Mouse (Mus musculus) hindbrain, embryonic 10.5 days (tissue): ENCODE data around the gene Rrp9. TPM values are rescaled to one million over a fixed set of nuclear protein-coding genes. Genes with fewer than 3 reads are reported as not detected.

Experiments
- DNase-seq: peaks from one replicate; pipeline ENCODE4 v3.0.0-alpha.2; 2017; ENCODE audit warnings: low spot score
- H3K27ac ChIP-seq: fragments of 300-500 bp; sonication (generic); 2 replicates; pipeline ENCODE4 v1.5.1; 2016; ENCODE audit warnings: mild to moderate bottlenecking, moderate library complexity
- H3K27me3 ChIP-seq: fragments of 300-500 bp; sonication (generic); 2 replicates; pipeline ENCODE4 v1.6.1; 2016; ENCODE audit warnings: mild to moderate bottlenecking; ENCODE audit not compliant: poor library complexity, insufficient read depth, severe bottlenecking
- H3K36me3 ChIP-seq: fragments of 300-500 bp; sonication (generic); 2 replicates; pipeline ENCODE4 v1.6.1; 2016; ENCODE audit warnings: mild to moderate bottlenecking, moderate library complexity
- H3K4me1 ChIP-seq: fragments of 300-500 bp; sonication (generic); replicated peaks from 2 replicates; pipeline ENCODE4 v1.6.1; 2016; ENCODE audit warnings: mild to moderate bottlenecking
- H3K4me3 ChIP-seq: fragments of 300-500 bp; sonication (generic); 2 replicates; pipeline ENCODE4 v1.5.1; 2016; ENCODE audit warnings: mild to moderate bottlenecking, moderate library complexity
- H3K9me3 ChIP-seq: fragments of 300-500 bp; sonication (generic); 2 replicates; pipeline ENCODE4 v1.6.1; 2016; ENCODE audit warnings: mild to moderate bottlenecking, moderate library complexity
- WGBS: fragments of 180-500 bp; shearing (Covaris S2); methylation state at CpG from one replicate; pipeline ENCODE4 v1.1.7; 2016; 5-methylcytosine and 5-hydroxymethylcytosine counted together
- polyA plus RNA-seq: library from polyadenylated mRNA; unstranded; fragments of >200 nt; fragmentation: Nextera tagmentation; extraction: Ambion mirVana; gene quantifications from 2 replicates; pipeline ENCODE4 v1.2.1, GENCODE M21; 2016

Gene Rrp9
- polyA plus RNA-seq, 1 experiment from 2014 or later, result 64.1 TPM

DNA sequence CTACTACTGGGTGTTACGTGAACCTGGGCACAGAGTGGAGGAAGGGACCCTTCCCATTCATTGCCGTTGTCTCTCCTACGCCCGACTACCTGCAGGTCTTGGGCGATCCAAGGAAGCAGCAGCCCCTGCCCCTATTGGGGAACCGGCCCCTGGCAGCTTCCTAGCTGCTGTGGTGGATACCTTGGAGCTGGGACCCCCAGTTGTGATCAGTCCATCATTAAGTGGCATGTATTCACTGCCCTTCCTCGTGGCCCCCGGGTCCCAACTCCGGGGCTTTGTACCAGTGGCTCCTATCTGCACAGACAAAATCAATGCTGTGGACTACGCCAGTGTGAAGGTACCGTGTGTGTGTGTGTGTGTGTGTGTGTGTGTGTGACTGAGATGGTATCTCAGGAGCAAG is 24.5 kb upstream of the Rrp9 start:
- Histone ChIP-seq H3K4me3 (peak overlapping the region; percentile 91; the same call in 1 of the 2 replicates), H3K27me3 (peaks cover 4% of the 10 kb centered on the region; the same call in 1 of the 2 replicates), H3K36me3 (peaks cover 3% of the 10 kb centered on the region), H3K4me1 (peaks cover 90% of the 10 kb centered on the region), H3K27ac (peak overlapping the region; percentile 97), H3K9me3 (no peaks in the 10 kb centered on the region)
- DNase-seq, result no peak
- 74% methylated on average over 11 of the region's 11 CpGs for WGBS

GRCm38 (mm10) chr9:106451899-106452298 is 23.9 kb upstream of the Rrp9 start:
- H3K27me3 ChIP-seq, result peaks cover 4% of the 10 kb centered on the region; the same call in 1 of the 2 replicates
- H3K4me3 ChIP-seq, result peak overlapping the region; percentile 91
- H3K4me1 ChIP-seq, result peaks cover 90% of the 10 kb centered on the region
- DNase-seq, result no peak
- peak overlapping the region; percentile 97 for H3K27ac ChIP-seq
- no peaks in the 10 kb centered on the region for H3K9me3 ChIP-seq
- 49% methylated on average over 2 of the region's 2 CpGs for WGBS
- peaks cover 9% of the 10 kb centered on the region for H3K36me3 ChIP-seq

DNA sequence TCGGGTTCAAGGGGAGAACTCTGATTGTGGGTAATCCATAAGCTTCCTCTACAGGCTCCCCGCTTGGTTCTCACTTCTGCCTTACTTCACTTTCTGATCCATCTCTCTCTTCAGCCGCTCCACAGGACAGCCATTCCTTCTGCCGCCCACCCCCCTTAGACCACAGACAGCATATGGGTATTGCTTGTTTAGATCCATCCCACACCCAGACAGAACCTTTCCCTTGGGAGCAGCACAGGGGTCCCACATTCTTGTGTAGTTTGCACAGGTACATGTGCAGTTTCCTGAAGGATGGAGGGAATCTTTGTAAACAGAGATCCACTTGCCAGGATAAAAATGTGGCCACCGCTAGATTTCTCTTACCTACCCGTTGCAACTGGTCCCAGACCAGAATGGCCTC is 23.4 kb upstream of the Rrp9 start:
- no peaks in the 10 kb centered on the region for H3K9me3 ChIP-seq
- DNase-seq, result no peak
- WGBS, result 25% methylated on average over 6 of the region's 6 CpGs
- H3K36me3 ChIP-seq, result peaks cover 14% of the 10 kb centered on the region
- H3K27me3 ChIP-seq, result peaks cover 4% of the 10 kb centered on the region; the same call in 1 of the 2 replicates
- peaks cover 90% of the 10 kb centered on the region for H3K4me1 ChIP-seq
- peak overlapping the region; percentile 91 for H3K4me3 ChIP-seq
- peak overlapping the region; percentile 97 for H3K27ac ChIP-seq

DNA sequence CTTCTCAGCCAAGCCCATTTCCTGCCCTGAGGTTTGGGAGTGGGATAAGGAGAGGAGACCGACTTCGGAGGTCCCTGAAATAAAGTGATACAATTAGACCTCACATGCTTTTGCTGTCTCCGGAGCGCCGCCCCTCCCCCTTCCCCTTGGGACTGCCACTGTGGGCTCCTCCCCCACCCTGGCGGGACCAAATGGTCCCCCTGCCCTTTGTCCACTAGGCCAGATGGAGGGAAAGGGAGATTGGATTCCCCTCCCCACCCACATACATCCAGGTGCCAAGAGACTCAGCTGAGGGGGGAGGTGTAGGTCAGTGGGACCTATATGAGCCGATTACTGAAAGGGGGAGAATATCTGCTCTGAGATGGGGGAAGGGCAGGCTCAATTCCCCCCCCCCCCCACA is 22.9 kb upstream of the Rrp9 start:
- Histone ChIP-seq H3K27ac (peak overlapping the region; percentile 97), H3K9me3 (no peaks in the 10 kb centered on the region), H3K27me3 (peaks cover 4% of the 10 kb centered on the region; the same call in 1 of the 2 replicates), H3K4me1 (peaks cover 90% of the 10 kb centered on the region), H3K36me3 (peaks cover 18% of the 10 kb centered on the region), H3K4me3 (peak overlapping the region; percentile 91)
- peak; percentile 80 for DNase-seq
- WGBS, result 0% methylated on average over 7 of the region's 7 CpGs

GRCm38 (mm10) chr9:106453271-106454070 is 22.3 kb upstream of the Rrp9 start, which contains the start of gene Pcbp4:
Gene Pcbp4, plus strand, starts transcription at chr9:106453291.
- Histone ChIP-seq H3K4me1 (peaks cover 90% of the 10 kb centered on the region), H3K27me3 (peaks cover 4% of the 10 kb centered on the region; the same call in 1 of the 2 replicates), H3K27ac (peak within 1 kb of the TSS; percentile 97), H3K36me3 (peaks cover 25% of the 10 kb centered on the region), H3K4me3 (peak within 1 kb of the TSS; percentile 91), H3K9me3 (no peaks in the 10 kb centered on the region)
- DNase-seq, result peak; percentile 89
- under 1% methylated on average over 74 of the region's 74 CpGs for WGBS

- WGBS, result 1% methylated on average over 20 of the region's 20 CpGs
Measured at GRCm38 (mm10) chr9:106454071-106454761, 21.5 kb upstream of the Rrp9 start.

GRCm38 (mm10) chr9:106454888-106455681 is 20.7 kb upstream of the Rrp9 start:
- Histone ChIP-seq H3K36me3 (peaks cover 41% of the 10 kb centered on the region), H3K9me3 (no peaks in the 10 kb centered on the region), H3K4me3 (peak overlapping the region; percentile 91), H3K27ac (peak overlapping the region; percentile 97), H3K4me1 (peaks cover 92% of the 10 kb centered on the region), H3K27me3 (no peaks in the 10 kb centered on the region)
- DNase-seq, result peak; percentile 77
- under 1% methylated on average over 17 of the region's 17 CpGs for WGBS

More at GRCm38 (mm10) chr9:106454071-106454761, 21.5 kb upstream of the Rrp9 start:
- H3K4me3 ChIP-seq, result peak overlapping the region; percentile 91
- H3K36me3 ChIP-seq, result peaks cover 32% of the 10 kb centered on the region
- H3K9me3 ChIP-seq, result no peaks in the 10 kb centered on the region
- DNase-seq, result peak; percentile 65
- peaks cover 4% of the 10 kb centered on the region; the same call in 1 of the 2 replicates for H3K27me3 ChIP-seq
- peaks cover 90% of the 10 kb centered on the region for H3K4me1 ChIP-seq
- peak overlapping the region; percentile 97 for H3K27ac ChIP-seq

DNA sequence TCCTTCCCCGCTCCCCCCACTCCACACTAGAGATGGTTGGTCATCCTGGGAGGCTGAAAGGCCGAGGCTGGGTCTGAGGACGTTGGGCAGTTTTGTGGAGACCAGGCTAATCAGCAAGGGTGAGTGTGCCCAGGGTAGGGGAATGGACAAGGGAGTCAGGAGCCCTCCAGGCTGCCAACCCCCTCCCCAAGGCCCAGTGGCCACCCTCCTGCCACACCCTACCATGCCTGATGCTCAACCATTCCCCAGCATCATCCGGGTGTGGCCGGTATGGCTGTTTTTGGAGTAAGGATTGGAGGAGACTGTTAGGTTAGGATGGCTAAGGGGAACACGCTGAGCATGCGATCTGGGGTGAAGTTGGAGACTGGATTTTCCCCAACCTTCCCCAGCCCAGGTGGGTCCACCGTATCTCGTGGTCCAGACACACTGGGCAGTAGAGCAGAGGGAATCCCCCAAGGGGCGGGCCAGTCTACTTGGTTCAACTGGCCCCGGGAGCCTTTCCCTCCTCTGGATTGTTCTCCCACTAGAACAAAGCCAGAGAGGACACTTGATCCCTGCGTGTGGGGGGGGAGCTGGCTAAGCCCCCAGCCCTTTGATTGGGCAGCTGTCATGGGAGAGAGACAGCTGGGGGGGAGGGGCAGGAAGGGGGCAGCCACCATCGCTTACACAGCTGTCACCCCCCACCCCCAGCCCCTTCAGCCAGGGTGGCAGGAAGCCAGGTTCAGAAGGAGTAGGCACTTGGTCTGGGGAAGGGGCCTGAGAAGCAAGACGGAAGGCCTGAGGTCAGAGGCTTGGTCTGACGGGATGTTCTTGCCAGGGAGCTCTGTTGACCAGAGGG is 19.2 kb upstream of the Rrp9 start:
- H3K36me3 ChIP-seq, result peaks cover 56% of the 10 kb centered on the region
- H3K27me3 ChIP-seq, result no peaks in the 10 kb centered on the region
- peak overlapping the region; percentile 97 for H3K27ac ChIP-seq
- peaks cover 91% of the 10 kb centered on the region for H3K4me1 ChIP-seq
- 27% methylated on average over 15 of the region's 15 CpGs for WGBS
- peak; percentile 80 for DNase-seq
- peak overlapping the region; percentile 91 for H3K4me3 ChIP-seq
- no peaks in the 10 kb centered on the region for H3K9me3 ChIP-seq

- H3K4me3 ChIP-seq, result peak overlapping the region; percentile 91
- H3K9me3 ChIP-seq, result no peaks in the 10 kb centered on the region
- 45% methylated on average over 9 of the region's 9 CpGs for WGBS
- peaks cover 62% of the 10 kb centered on the region for H3K36me3 ChIP-seq
- H3K27me3 ChIP-seq, result no peaks in the 10 kb centered on the region; the same call in 1 of the 2 replicates
- peak overlapping the region; percentile 97 for H3K27ac ChIP-seq
- no peak for DNase-seq
- H3K4me1 ChIP-seq, result peaks cover 91% of the 10 kb centered on the region
Measured at GRCm38 (mm10) chr9:106457163-106457559, 18.6 kb upstream of the Rrp9 start.

DNA sequence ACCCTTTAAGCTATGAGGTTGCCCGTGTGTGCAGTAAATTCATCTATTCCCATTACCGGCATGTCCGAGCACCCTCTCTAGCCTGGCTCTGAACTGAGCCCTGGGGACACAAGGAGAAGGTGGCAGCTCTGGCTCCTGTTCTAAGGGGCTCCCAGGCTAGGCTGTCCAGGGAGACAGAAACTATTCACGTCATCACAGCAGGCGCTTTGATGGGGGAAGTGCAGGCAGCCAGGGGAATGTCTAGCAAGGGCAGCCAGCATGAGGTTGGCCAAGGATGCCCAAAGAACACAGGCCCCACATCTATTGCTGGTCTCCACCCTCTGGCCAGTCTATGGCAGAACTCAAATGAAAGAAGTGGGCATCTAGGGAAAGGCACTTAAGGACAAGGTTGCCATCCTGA is 17.8 kb upstream of the Rrp9 start:
- peak overlapping the region; percentile 91 for H3K4me3 ChIP-seq
- peaks cover 89% of the 10 kb centered on the region for H3K4me1 ChIP-seq
- H3K27ac ChIP-seq, result peak overlapping the region; percentile 97
- 72% methylated on average over 5 of the region's 5 CpGs for WGBS
- H3K9me3 ChIP-seq, result no peaks in the 10 kb centered on the region
- peaks cover 2% of the 10 kb centered on the region for H3K27me3 ChIP-seq
- peaks cover 69% of the 10 kb centered on the region for H3K36me3 ChIP-seq
- DNase-seq, result no peak

GRCm38 (mm10) chr9:106459946-106460345 is 15.8 kb upstream of the Rrp9 start:
- WGBS, result 85% methylated on average over 15 of the region's 15 CpGs

More at GRCm38 (mm10) chr9:106459946-106460345, 15.8 kb upstream of the Rrp9 start:
- H3K27ac ChIP-seq, result no peak overlapping the region; the same call in 1 of the 2 replicates
- H3K27me3 ChIP-seq, result peaks cover 23% of the 10 kb centered on the region
- H3K4me1 ChIP-seq, result peaks cover 97% of the 10 kb centered on the region
- DNase-seq, result no peak
- H3K9me3 ChIP-seq, result no peaks in the 10 kb centered on the region
- H3K36me3 ChIP-seq, result peaks cover 90% of the 10 kb centered on the region
- H3K4me3 ChIP-seq, result no peak overlapping the region; the same call in 1 of the 2 replicates
